Comparison of ENCODE assay signal across 11 mouse cellular contexts in the genomic region with DNA sequence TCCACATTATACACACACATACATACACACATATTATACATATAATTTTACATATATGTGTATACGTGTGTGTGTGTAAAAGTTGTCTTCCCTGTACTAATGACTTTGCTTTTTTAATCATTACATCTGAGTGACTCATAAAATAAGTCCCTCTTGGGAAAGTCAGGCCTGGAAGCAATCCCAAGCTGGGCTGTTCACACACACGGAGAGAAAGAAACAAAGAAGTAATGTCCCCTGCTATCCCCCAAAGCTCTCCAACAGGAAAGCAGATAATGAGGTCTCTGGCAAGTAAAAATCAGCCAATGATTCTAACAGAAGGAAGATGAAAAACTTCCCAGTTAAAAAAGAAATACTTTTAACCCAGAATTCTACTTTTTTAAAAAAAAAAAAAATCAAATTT.
DNase-seq lines count a peak whose midpoint lies in the region.
"Had no signal": no experiment of that assay in that cellular context is flagged by ENCODE, and none has a peak within 500 bp of the region (broad histone marks: within the 10 kb centered on the region; RNA-seq: fewer than 3 reads in every experiment).

No protein-coding gene starts in this region.

- DNase-seq in adrenal gland, postnatal 10 days, result peak; percentile 50
- DNase-seq in adrenal gland, postnatal 4 days (ENCODE audit: low spot score in 2 of 2), result no peak
- peak; percentile 37 for DNase-seq in adrenal gland, postnatal 25 days
- peak; percentile 63 to 72 for DNase-seq in heart, adult 18-20 months
- peak; percentile 69 to 70 for DNase-seq in heart, postnatal 10 days
- no peak for DNase-seq in layer of hippocampus, adult 9-11 months
- DNase-seq in right cerebral cortex, postnatal 25 days, result no peak
- no peak for DNase-seq in spleen, postnatal 14 days (ENCODE audit: low spot score in 2 of 2)
- DNase-seq: kidney, postnatal 36 days; lung, postnatal 10 days; spleen, adult 18-20 months had no signal

- intact Hi-C loops in heart, postnatal 10 days (cut with DNase I), result no loop called here

Comparison
In these comparisons a context has a peak if more than half of its experiments do, and no peak if none do; other contexts are left out.
1. DNase-seq: peak in adrenal gland, postnatal 10 days (single experiment), adrenal gland, postnatal 25 days (single experiment), heart, adult 18-20 months (2 of 2) and heart, postnatal 10 days (2 of 2); none in adrenal gland, postnatal 4 days (0 of 2), layer of hippocampus, adult 9-11 months (single experiment), right cerebral cortex, postnatal 25 days (single experiment) and spleen, postnatal 14 days (0 of 2).